Mouse (Mus musculus) kidney, postnatal 14 days (tissue): Measurements from ENCODE around the gene Prx.
"Not testable (repeated sequence)": the region's sequence is repeated elsewhere in the genome, so short reads cannot be mapped to it uniquely, and the experiment has no call there.

Experiments
- DNase-seq: peaks from one replicate; pipeline ENCODE4 v3.0.0; 2022; ENCODE audit warnings: mixed read lengths

Prx gene

DNA sequence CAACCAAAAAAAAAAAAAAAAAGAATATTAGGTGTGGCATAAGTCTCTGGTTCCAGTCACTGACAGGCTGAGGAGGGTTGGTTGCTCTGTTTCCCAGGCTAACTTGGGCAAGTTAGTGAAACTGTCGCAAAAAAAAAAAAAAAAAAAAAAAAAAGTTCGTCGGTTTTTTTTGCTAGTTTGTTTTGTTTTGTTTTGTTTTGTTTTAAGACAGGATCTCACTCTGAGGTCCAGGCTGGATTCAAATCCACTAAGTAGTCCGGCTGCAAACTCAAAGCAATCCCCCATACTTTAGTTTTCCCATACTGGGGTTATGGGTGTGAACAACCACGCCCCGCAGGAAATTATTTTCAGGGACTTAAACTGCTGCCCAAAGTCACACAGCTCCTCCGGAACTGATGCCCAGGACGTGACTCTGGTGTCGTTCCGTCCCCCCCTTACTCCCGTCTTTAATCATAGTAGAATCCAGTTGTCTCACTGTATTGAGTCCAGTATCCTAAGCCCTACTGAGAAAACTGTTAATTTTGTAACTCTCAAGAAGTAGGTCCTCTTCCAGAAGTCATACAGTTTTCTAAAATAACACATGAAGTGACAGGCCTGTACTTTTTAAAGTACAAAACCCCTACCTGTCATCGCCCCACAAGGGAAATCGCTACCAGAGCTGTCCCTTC is 12.9 kb upstream of the Prx start:
- DNase-seq, result peak; percentile 58

DNA sequence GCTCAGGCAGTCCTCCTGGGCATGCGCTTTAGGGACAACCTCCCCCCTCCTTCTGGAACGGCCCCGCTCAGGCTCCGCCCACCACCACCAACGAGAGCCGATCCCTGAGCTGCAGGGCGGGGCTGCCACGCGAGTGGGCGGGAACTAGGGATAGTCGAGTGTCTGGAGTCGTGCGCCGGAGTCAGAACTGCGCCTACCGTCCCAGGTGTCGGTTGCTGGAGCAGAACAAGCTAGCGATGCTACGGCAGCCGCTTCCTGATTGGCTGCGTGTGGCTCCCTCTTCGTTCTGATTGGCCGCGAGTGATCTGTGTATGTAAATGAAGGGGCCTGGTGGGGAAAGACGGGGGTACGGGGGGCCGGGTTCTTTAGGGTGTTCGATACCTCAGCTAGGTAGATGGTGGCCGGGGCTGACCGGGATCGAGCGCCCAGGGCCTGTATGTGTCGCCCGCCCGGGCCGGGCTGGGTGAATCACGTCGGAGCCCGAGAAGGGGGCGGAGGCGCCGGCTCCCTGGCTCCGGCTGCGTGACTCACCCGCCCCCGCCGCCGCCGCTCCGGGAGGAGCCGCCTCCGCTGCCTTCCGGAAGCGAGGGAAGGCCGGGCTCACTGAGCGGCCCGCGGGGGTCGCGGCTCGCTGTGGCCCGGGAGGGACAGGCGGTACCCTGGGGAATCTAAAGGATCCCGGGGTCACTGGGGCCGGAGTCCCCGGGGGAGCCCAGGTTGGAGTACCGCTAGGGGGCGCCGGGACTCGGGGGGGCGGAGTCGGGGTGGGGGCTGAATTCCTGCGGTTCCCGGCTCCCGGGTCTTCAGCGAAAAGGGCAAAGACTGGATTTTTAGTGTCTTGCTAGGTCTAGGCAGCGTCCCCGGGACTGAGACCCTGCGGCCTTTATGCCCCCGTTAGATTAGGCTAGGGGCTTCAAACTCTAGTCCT is 12.1 kb upstream of the Prx start, which contains the start of gene Sertad1:
Gene Sertad1, plus strand, starts transcription at position 141 of the 928 bp plus-strand sequence.
- DNase-seq, result peak; percentile 100

DNA sequence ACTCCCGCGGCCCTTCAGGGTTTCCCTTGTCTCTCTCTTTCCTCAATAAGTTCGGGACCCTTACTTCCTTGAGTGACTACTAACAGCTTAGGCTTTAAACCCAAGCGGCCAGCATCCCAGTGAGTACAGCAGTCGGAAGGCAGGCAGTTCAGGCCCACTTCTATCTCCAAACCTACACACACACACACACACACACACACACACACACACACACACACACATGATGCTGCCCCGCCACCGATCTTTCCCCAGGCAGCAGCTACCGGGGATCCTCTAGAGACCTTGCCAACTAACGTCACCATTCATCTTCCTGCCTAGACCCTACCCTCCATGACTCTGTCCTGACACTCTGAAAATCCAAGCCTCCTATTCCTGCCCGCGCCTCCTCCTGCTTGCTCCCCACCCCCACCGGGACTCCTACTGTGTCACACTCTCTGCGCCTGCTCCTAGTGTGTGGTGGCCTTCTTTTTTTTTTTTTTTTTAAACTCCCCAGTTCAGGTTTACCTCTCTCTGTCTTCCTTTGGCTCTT is 11.3 kb upstream of the Prx start:
- DNase-seq, result peak; percentile 85

DNA sequence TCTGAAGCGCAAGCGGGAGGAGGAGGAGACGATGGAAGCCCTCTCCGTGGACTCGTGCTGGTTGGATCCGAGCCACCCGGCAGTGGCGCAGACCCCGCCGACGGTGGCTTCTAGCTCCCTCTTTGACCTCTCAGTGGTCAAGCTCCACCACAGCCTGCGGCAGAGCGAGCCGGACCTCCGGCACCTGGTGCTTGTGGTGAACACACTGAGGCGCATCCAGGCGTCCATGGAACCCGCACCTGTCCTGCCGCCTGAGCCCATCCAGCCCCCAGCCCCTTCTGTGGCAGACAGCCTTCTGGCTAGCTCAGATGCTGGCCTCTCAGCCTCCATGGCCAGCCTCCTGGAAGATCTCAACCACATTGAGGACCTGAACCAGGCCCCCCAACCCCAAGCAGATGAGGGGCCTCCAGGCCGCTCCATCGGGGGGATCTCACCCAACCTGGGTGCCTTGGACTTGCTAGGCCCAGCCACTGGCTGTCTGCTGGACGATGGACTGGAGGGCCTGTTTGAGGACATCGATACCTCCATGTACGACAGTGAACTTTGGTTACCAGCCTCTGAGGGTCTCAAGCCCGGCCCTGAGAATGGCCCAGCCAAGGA is 9.8 kb upstream of the Prx start:
- no peak for DNase-seq

DNA sequence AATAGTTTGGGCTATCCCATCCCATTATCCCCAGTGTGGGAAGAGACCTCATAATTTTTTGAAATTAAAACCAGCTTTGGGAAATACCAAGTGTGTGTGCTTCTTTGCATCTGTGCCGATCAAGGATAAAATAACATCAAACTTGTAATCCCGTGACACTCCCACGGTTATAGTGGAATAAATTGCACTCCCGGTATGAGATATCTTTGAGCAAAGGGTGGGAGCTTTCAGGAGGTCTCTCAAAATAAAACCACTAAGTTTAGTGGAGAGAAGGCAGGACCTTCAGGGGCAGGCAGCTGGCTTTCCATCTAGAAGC is 8.9 kb upstream of the Prx start:
- no peak for DNase-seq

DNA sequence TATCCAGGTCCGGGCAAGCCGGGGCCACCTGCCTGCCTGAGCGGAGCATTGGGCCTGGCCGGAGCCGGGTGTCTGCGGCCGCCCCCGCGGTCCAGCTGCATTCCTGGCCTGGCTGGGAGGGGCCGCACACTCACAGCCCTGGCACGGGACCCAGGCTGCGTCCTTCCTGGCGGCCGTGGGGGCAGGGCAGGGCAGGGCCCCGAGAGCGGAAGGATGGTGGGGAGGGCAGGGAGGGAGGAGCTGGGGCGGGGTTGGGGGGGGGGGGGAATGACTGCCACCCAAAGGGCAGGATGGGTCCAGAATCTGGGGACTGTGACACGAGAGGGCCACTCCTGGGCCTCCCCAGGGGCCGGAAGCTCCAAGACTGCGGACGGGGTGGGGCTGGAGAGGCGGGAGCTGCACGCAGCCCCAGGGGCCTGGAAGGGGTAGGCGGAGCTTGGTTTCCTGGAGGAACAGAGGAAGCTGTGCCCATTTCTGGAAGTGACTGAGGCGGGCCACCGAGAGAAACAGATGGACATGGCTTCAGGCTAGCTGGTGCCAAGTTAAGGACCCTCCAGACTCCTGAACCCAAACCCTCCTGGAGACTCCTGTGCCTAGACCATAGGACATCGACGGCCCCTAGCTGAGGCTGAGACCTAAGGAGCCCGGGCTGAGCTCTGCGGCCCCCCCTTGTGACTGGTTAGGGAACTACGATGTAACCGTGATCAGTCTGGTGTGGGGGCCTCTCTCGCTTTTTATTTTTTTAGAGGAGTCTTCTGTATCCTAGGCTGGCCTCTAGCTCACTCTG is 8.4 kb upstream of the Prx start:
- peak; percentile 97 for DNase-seq

DNA sequence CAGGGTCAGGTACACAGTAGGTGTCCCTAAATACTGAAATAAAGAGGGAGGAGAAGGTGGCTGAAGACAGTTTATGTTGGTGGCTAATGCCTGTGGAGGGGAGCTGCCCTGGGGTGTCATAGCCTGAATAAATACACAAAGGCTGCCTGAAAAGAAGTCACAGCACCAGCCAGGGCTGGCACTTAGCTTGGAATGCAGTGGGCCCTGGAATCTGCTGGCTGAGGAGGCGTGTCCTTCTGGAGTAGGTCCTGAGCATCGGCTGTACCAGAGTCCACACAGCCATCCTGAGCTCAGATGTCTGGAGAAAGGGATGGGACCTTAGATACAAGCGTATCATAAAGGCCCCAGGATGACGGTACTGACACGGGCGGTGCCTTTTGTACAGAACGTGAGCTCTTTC is 7.3 kb upstream of the Prx start:
- DNase-seq, result peak; percentile 69

DNA sequence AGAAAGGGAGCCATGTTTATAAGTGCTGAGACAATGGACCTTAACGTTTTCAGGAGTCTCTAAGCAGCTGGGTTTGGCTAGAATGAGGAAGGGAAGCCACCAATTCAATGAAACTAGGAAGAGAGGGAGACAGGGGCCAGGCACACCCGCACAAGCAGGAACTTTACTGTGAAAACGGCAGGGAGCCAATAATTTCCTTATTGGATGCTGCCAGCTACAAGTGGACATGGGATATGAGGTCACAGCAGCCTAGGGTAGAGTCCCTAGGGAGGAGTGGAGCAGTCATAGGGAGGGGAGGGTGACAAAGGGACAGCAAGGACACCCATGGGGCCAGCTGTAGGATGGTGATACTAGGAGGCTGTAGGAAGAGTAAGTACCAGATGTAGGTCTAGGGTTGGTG is 6.1 kb upstream of the Prx start:
- no peak for DNase-seq

DNA sequence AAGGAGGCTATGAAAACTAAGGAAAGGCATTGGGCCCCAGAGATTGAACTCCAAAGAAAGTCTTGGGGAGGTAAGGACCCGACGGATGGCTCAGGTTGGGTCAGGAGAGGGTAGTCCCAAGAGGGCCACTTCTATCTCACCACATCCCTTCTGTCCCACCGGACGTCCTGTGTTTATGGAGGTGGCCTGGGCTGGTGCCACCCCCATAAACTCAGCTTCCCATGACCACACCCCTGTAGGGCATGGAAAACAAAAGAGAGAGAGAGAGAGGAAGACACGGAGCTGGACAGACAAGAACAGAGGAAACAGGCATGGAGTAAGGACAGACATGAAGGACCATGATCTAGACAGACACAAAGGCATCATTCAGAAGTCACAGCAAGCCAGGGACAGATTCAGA is 5.7 kb upstream of the Prx start:
- no peak for DNase-seq

DNA sequence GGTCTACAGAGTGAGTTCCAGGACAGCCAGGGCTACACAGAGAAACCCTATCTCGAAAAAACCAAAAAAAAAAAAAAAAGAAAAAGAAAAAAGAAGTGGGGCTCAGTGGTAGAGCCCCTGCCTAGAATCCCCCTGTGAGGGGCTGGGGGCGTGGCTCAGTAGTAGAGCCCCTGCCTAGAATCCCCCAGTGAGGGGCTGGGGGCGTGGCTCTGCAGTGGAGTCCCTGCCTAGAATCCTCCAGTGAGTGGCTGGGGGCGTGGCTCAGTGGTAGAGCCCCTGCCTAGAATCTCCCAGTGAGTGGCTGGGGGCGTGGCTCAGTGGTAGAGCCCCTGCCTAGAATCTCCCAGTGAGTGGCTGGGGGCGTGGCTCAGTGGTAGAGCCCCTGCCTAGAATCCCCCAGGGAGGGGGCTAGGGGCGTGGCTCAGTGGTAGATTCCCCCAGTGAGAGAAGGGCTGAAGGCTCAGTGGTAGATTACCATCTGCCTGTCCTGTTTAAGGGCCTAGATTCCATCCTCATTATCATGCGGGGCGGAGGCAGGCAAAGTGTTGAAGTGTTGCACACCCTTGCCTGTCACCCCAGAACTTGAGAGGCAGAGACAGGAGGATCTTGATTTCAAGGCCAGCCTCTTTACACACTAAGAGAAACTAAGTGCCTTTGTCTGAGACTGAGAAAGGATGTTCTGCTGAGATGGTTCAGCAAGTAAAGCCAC is 4.3 kb upstream of the Prx start:
- not testable (repeated sequence) for DNase-seq

DNA sequence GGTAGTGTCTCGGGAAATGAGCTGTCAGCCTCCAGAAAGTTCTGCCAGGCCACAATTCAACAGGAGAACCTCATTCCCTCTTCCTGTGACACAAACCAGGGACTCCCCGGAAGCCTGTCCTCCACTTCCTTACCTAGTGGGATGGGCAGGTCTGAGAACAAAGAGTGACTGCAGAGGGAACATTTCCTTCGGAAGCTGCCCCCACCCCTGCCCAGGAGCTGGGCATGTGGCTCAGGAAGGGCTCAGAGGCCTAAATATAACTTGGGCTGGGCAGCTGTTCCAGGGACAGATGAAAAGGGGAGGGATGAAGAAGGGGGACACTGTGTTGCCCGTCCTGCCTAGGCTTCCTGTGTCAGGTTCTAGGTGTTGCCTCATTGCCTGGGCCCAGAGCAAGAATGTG is 2.5 kb downstream of the Prx start:
- DNase-seq, result peak; percentile 56

DNA sequence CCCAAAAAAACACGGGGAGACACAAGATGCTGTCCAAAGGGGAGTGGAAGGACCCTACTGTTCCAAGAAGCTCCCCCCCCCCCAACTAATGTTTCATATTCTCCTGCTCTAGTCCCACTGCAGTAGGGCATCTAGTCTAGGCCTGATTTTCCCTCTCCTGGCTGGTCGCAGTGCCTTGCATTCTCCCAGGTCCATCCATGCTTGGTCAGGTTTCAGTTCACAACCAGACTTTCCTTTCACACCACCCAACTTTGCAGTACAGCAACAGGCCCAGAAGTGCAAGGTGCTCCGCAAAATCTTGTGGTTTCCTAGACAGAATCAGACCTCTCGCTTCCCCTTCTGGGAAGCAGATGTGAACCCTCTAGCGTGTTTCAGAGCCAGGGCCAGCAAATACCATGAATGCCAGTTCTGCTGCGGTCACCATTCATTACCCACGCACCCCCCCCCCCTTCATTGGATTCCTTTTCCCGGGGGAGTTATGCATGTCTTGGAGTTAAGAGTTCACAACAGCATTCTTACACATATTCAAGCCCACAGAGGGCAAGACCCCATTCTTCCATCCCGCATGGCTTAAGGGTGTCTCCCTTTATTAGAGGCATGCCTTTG is 7.7 kb downstream of the Prx start:
- DNase-seq, result no peak

DNA sequence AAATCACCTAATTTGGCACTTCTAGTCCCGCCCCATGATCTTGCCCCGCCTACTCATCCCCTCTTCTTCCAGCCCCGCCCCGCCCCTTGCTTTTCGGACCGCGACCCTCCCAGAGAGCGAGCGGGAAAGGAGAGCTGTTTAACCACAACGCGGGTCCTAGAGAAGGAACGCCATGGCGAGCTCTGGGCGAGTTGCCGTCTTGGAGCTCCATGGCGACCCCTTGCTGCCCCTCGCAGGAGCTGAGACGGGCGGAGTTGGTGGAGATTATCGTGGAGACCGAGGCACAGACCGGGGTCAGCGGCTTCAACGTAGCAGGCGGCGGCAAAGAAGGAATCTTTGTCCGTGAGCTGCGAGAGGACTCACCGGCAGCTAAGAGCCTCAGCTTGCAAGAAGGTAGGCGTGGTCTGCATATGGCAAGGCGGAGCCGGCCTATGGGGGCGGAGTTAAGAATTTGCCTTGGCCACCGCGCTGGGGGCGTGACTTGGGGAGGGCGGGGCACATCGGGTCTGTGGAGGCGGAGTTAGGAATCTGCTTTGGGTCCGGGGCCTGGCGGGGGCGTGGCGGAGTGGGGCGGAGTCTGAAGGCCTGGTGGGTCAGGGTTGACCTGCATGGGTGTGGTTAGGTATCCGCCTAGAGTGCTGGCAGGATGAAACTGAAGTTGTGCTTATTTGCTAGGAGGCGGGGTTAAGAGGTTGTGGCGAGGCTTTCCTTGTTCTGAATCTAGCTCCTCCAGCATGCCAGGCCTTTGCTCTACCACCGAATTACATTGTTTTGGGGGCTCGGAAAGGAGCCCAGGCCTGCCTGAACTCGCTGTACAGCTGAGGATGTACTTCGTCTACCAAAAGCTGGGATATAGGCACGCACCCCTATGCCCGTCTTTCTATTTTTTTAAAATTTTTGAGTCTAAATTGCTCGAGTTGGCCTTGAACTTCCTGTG is 8.9 kb downstream of the Prx start:
- DNase-seq, result peak; percentile 99

DNA sequence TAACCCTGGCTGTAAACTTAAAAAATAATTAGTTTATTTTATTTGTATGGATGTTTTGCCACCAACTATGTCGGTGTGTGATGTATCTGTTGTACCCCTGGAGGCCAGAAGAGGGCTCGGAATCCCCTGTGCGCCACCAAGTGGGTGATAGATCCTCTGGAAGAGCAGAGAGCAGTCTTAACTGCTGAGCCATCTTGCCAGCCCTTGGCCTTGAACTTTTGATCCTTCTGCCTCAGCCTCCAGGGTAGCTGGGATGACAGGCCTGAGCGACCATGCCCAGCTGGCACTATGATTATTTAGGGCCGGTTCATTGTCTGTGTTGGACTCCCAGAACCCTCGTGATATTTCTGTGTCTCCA is 9.5 kb downstream of the Prx start:
- DNase-seq, result peak; percentile 78

DNA sequence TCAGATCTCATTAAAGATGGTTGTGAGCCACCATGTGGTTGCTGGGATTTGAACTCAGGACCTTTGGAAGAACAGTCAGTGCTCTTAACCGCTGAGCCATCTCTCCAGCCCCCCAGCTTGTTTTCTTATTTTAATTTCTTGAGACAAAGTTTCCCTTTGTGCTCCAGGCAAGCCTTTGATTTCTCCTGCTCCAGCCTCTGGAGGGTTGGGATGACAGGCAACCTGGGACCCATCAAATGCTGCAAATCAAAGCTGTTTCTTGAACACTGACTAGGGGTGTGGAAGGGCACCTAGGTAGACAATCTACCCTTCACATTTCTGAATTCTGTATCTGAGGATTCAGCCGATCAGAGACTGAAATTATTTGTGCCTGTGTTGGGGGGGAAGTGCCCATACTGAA is 11.7 kb downstream of the Prx start:
- DNase-seq, result no peak

DNA sequence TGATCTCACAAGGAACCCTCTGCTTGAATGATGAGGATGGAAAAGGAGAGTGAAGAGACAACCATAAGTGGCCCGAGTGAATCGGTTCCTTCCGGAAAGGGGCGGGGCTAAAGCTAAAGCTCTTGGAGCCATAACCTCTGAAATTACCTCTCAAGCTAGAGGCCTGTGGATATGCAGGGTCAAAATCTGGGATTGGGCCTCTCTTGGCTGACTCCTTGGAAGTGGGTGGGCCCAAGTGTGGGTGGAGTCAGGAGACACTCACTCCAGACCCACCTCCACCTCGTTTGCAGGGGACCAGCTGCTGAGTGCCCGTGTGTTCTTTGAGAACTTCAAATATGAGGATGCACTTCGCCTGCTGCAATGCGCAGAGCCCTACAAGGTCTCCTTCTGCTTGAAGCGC is 15.8 kb downstream of the Prx start:
- DNase-seq, result no peak

DNA sequence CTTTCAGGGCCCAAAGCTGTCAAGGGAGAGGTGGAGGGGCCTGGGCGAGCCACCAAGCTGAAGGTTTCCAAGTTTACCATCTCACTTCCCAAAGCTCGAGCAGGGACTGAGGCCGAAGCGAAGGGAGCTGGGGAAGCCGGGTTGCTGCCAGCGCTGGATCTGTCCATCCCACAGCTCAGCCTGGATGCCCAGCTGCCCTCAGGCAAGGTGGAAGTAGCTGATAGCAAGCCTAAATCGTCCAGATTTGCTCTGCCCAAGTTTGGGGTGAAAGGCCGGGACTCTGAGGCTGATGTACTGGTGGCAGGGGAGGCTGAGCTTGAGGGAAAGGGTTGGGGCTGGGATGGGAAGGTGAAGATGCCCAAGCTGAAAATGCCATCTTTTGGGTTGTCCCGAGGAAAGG is 19.2 kb downstream of the Prx start:
- DNase-seq, result no peak

DNA sequence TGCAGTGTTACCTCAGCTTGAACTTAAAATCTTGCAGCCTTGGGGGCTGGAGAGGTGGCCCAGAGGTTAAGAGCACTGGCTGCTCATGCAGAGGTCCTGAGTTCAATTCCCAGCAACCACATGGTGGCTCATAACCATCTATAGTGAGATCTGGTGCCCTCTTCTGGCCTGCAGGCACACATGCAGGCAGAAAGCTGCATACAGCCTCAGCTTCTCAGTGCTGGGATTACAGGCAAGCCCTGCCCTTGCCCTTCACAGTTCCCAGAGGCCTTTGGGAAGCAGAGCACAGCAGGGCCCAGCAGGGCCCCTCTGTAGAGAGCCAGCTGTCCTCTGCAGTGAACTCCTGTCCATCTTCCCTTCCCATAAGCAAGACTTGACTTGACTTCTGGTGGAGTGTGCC is 21.0 kb downstream of the Prx start:
- DNase-seq, result no peak

DNA sequence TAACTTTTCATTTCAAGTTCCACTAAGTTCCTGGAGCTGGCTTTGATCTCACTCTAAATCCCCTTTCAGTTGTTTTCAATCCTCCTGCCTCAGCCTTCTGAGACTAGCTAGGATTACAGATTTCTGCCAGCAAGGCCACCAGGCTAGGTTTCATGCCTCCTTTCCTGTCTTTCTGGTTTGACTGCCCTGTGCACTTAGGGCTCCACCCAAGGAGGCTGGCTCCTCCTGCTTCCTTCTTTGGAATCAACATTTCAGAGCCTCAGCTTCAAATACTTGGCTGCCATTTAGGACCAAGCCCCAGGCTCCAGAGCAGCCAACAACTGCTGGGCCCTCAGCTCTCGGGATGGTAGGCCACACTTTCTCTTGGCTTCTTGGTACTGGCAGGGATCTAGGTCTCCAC is 21.5 kb downstream of the Prx start:
- no peak for DNase-seq

DNA sequence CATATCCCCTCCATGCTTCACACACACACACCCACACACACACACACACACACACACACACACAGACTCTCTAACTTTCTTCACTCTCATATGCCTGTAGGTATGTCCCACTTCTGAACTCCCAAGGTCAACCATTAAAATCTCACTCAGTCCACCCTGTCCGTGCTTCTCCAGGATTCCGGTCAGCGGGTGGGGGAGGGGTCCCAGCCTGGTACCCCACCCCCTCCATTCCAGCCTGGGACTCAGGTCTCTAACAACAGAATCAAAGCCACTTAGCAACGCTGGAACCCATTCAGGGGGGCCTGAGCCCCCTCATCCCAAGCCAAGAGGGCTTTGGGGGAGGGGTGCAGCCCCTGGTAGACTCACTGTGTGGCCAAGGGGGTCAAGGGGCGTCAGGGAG is 23.8 kb downstream of the Prx start, which contains the start of gene Hipk4:
Gene Hipk4, plus strand, starts transcription at position 301 of the 400 bp plus-strand sequence.
- no peak for DNase-seq

DNA sequence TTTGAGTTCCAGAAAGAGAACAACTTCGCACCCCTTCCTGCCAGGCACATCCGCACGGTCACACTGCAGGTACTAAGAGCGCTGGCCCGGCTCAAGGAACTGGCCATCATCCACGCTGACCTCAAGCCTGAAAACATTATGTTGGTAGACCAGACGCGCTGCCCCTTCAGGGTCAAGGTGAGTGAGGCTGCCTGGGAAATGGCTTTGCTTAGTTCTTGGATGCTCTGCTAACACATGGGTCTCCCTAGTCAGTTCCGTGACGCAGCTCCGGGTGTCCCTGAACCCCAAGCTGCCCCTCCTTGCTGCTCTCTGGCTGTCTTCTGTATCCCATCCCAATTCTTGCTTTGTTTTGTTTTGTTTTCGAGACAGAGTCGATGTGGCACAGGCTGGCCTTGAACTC is 24.7 kb downstream of the Prx start:
- DNase-seq, result no peak
